Mouse (Mus musculus) kidney, adult 2 months (tissue): Measurements from ENCODE around the gene Jpt2.

Experiments
- CTCF ChIP-seq: fragments of 200-500 bp; conservative IDR thresholded peaks from 2 replicates; pipeline ENCODE4 v1.5.1; 2011; ENCODE audit warnings: low read depth, mild to moderate bottlenecking, control low read depth, low read length, moderate library complexity, mixed read lengths; ENCODE audit not compliant: insufficient read depth, insufficient read length
- POLR2A ChIP-seq: fragments of 200-500 bp; IDR thresholded peaks from one replicate; pipeline ENCODE4 v1.6.1; 2011; ENCODE audit warnings: low read depth, low read length, control low read depth

GRCm38 (mm10) chr17:24950671-24951070 lies 9.8 kb downstream of the Jpt2 start:
- no peak for TF ChIP-seq CTCF
- no peak for TF ChIP-seq POLR2A
